Mouse (Mus musculus) CH12.LX (cell line): ENCODE data around the gene Fuz.

ENCODE experiments used
- BHLHE40 ChIP-seq: IDR thresholded peaks from 2 replicates; pipeline ENCODE4 v1.6.1; 2011; ENCODE audit warnings: mild to moderate bottlenecking, low read depth, low read length, improper control_type of control experiment
- CTCF ChIP-seq, 2 experiments: IDR thresholded peaks in 1 of 2; conservative IDR thresholded peaks in 1 of 2; 2 replicates each; pipeline ENCODE4 v1.5.1; 2011 to 2012; ENCODE audit warnings: low read depth in 2 of 2, low read length in 2 of 2, improper control_type of control experiment in 1 of 2, inconsistent platforms in 1 of 2, mild to moderate bottlenecking in 1 of 2, moderate library complexity in 1 of 2
- EP300 ChIP-seq: IDR thresholded peaks from 2 replicates; pipeline ENCODE4 v1.6.1; 2011; ENCODE audit warnings: low read length, improper control_type of control experiment
- MAFK ChIP-seq: IDR thresholded peaks from 2 replicates; pipeline ENCODE4 v1.6.1; 2011; ENCODE audit warnings: low read length, improper control_type of control experiment; ENCODE audit not compliant: insufficient replicate concordance
- MAX ChIP-seq: IDR thresholded peaks from 2 replicates; pipeline ENCODE4 v1.6.1; 2011; ENCODE audit warnings: low read length, improper control_type of control experiment
- MYC ChIP-seq: IDR thresholded peaks from 2 replicates; pipeline ENCODE4 v1.6.1; 2011; ENCODE audit warnings: low read depth, mild to moderate bottlenecking, improper control_type of control experiment, low read length
- POLR2A ChIP-seq: IDR thresholded peaks from 2 replicates; pipeline ENCODE4 v1.6.1; 2011; ENCODE audit warnings: low read depth, mild to moderate bottlenecking, improper control_type of control experiment, low read length
- POLR2AphosphoS2 ChIP-seq: IDR thresholded peaks from 2 replicates; pipeline ENCODE4 v1.6.1; 2011; ENCODE audit warnings: low read depth, low read length, improper control_type of control experiment
- RAD21 ChIP-seq: IDR thresholded peaks from 2 replicates; pipeline ENCODE4 v1.6.1; 2011; ENCODE audit warnings: low read depth, mild to moderate bottlenecking, low read length, improper control_type of control experiment, moderate library complexity
- TCF12 ChIP-seq: IDR thresholded peaks from 2 replicates; pipeline ENCODE4 v1.6.1; 2014; ENCODE audit warnings: low read depth, mild to moderate bottlenecking, inconsistent platforms, low read length, improper control_type of control experiment
- UBTF ChIP-seq: IDR thresholded peaks from 2 replicates; pipeline ENCODE4 v1.6.1; 2012; ENCODE audit warnings: low read depth, mild to moderate bottlenecking, inconsistent platforms, low read length, improper control_type of control experiment, moderate library complexity
- USF1 ChIP-seq: IDR thresholded peaks from 2 replicates; pipeline ENCODE4 v1.6.1; 2014; ENCODE audit warnings: low read depth, mild to moderate bottlenecking, inconsistent platforms, low read length, improper control_type of control experiment
- ZC3H11A ChIP-seq: IDR thresholded peaks from 2 replicates; pipeline ENCODE4 v1.6.1; 2012; ENCODE audit warnings: low read depth, mild to moderate bottlenecking, inconsistent platforms, low read length, improper control_type of control experiment
- ZNF384 ChIP-seq: IDR thresholded peaks from 2 replicates; pipeline ENCODE4 v1.6.1; 2012; ENCODE audit warnings: low read depth, low read length, improper control_type of control experiment, inconsistent platforms

DNA sequence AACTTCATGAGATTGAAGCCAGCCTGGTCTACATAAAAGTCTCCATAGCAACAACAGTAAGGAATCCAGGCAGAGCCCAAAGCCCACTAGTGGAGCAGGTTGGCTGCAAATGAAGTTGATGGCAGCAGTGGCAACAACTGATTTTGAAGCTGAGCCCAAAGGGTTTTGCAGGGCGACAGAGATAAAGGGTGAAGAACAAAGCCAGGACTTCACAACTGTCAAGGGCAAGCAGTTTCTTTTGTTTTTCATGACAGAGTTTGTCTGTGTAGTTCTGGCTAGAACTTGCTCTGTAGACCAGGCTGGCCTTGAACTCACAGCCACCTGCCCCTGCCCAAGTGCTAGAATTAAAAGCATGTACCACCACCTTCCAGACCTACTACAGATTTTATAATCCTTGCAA is 24.7 kb upstream of the Fuz start:
- TF ChIP-seq BHLHE40: no peak
- TF ChIP-seq MAX: no peak
- TF ChIP-seq EP300: no peak
- TF ChIP-seq RAD21: no peak
- TF ChIP-seq POLR2A: no peak
- TF ChIP-seq ZC3H11A: no peak
- TF ChIP-seq ZNF384: no peak
- no peak for TF ChIP-seq TCF12
- no peak for TF ChIP-seq MAFK
- no peak for TF ChIP-seq CTCF (conservative IDR thresholded peaks at IDR 0.05 in 1 of 2, IDR thresholded peaks at IDR 0.05 in 1 of 2; ENCODE audit: low read depth in 2 of 2, low read length in 2 of 2)
- no peak for TF ChIP-seq MYC
- TF ChIP-seq UBTF: no peak
- no peak for TF ChIP-seq POLR2AphosphoS2
- no peak for TF ChIP-seq USF1
